Mouse (Mus musculus) neutrophil, adult 5-6 weeks (primary cell): ENCODE data around the gene Rhot2. TPM values are rescaled to one million over a fixed set of nuclear protein-coding genes. Genes with fewer than 3 reads are reported as not detected.
"Not testable (repeated sequence)": the region's sequence is repeated elsewhere in the genome, so short reads cannot be mapped to it uniquely, and the experiment has no call there.

Experiments used
- ATAC-seq: fragments of 151-379, 151-347 bp; 2 replicates; pipeline ENCODE4 v1.8.0; 2017; ENCODE audit warnings: mild to moderate bottlenecking, moderate TSS enrichment; ENCODE audit not compliant: insufficient number of reproducible peaks, poor library complexity, low FRiP score, severe bottlenecking; ENCODE audit errors: extremely low read depth
- total RNA-seq: library from RNA; stranded (forward); fragments of 200-1000 nt; gene quantifications from 2 replicates; pipeline ENCODE4 v1.2.3, GENCODE M21; 2017

Rhot2 gene
- total RNA-seq, 1 experiment from 2014 or later: 34.6 TPM

- ATAC-seq: peak; percentile 54
Observed at GRCm38 (mm10) chr17:25875171-25876136, 30.8 kb upstream of the Rhot2 start.

- peak; percentile 63 for ATAC-seq
Observed at GRCm38 (mm10) chr17:25874721-25875170, 30.1 kb upstream of the Rhot2 start, which contains the start of gene Mettl26. Mettl26 (plus strand) TSS chr17:25875074.

GRCm38 (mm10) chr17:25874148-25874720 lies 29.6 kb upstream of the Rhot2 start:
- no peak for ATAC-seq

GRCm38 (mm10) chr17:25873405-25874147 lies 28.9 kb upstream of the Rhot2 start:
- ATAC-seq: no peak

GRCm38 (mm10) chr17:25872676-25873075 lies 28.0 kb upstream of the Rhot2 start:
- ATAC-seq: no peak

GRCm38 (mm10) chr17:25871566-25871965 lies 26.9 kb upstream of the Rhot2 start:
- not testable (repeated sequence) for ATAC-seq

- ATAC-seq: no peak
Observed at GRCm38 (mm10) chr17:25869954-25870353, 25.3 kb upstream of the Rhot2 start.

GRCm38 (mm10) chr17:25869498-25869897 lies 24.8 kb upstream of the Rhot2 start:
- ATAC-seq: no peak

GRCm38 (mm10) chr17:25868601-25869191 lies 24.0 kb upstream of the Rhot2 start, which contains the start of gene Mcrip2:
Mcrip2 (minus strand) TSS chr17:25868764.
- ATAC-seq: peak; percentile 40

- ATAC-seq: no peak
Observed at GRCm38 (mm10) chr17:25867836-25868600, 23.4 kb upstream of the Rhot2 start.

GRCm38 (mm10) chr17:25867509-25867835 lies 22.8 kb upstream of the Rhot2 start:
- ATAC-seq: no peak

- ATAC-seq: no peak
Observed at GRCm38 (mm10) chr17:25866172-25866571, 21.5 kb upstream of the Rhot2 start.

GRCm38 (mm10) chr17:25865288-25865687 lies 20.6 kb upstream of the Rhot2 start:
- ATAC-seq: no peak

GRCm38 (mm10) chr17:25864311-25864710 lies 19.7 kb upstream of the Rhot2 start:
- no peak for ATAC-seq

- ATAC-seq: no peak
Observed at GRCm38 (mm10) chr17:25863681-25864080, 19.0 kb upstream of the Rhot2 start.

- ATAC-seq: no peak
Observed at GRCm38 (mm10) chr17:25861704-25862612, 17.3 kb upstream of the Rhot2 start.
